Mouse (Mus musculus) ES-E14 (cell line): ENCODE results near the gene Slc28a3. TPM values are rescaled to one million over a fixed set of nuclear protein-coding genes. Genes with fewer than 3 reads are reported as not detected.

Experiments
- DNase-seq: peaks from one replicate; pipeline ENCODE4 v3.0.0-alpha.2; 2013; ENCODE audit warnings: low read depth, low spot score
- H3K27ac ChIP-seq: 2 replicates; pipeline ENCODE4 v1.5.1; 2012; ENCODE audit warnings: low read depth, mild to moderate bottlenecking, low read length, moderate library complexity, mixed read lengths; ENCODE audit not compliant: poor library complexity, insufficient read depth, severe bottlenecking
- H3K36me3 ChIP-seq: 2 replicates; pipeline ENCODE4 v1.6.1; 2012; ENCODE audit warnings: mild to moderate bottlenecking, low read length, moderate library complexity, mixed read lengths; ENCODE audit not compliant: control insufficient read depth, poor library complexity, insufficient read depth, severe bottlenecking
- H3K4me1 ChIP-seq, 2 experiments: fragments of 150-350 bp in 1 of 2; sonication (generic) in 1 of 2; 2 replicates each; pipeline ENCODE4 v1.6.1; 2012; ENCODE audit warnings: low read length in 2 of 2, mild to moderate bottlenecking in 1 of 2, mixed read lengths in 1 of 2; ENCODE audit not compliant: control insufficient read depth in 2 of 2, insufficient read depth in 2 of 2, poor library complexity in 1 of 2
- H3K4me3 ChIP-seq, 2 experiments: fragments of 150-350 bp in 1 of 2; sonication (generic) in 1 of 2; 2 replicates each; pipeline ENCODE4 v1.5.1; 2012; ENCODE audit warnings: low read length in 2 of 2, low read depth in 1 of 2, mild to moderate bottlenecking in 1 of 2, mixed read lengths in 1 of 2; ENCODE audit not compliant: insufficient read depth in 1 of 2, poor library complexity in 1 of 2, severe bottlenecking in 1 of 2
- H3K9ac ChIP-seq: 2 replicates; pipeline ENCODE4 v1.6.1; 2012; ENCODE audit warnings: low read depth, mild to moderate bottlenecking, low read length, mixed read lengths; ENCODE audit not compliant: poor library complexity, insufficient read depth, severe bottlenecking
- H3K9me3 ChIP-seq: fragments of 150-350 bp; sonication (generic); 2 replicates; pipeline ENCODE4 v1.6.1; 2012; ENCODE audit warnings: low read depth, mild to moderate bottlenecking, low read length; ENCODE audit not compliant: control insufficient read depth, insufficient read depth
- CHD2 ChIP-seq: IDR thresholded peaks from 2 replicates; pipeline ENCODE4 v1.6.1; 2014; ENCODE audit warnings: mild to moderate bottlenecking, low read depth, low read length, inconsistent platforms
- HCFC1 ChIP-seq: IDR thresholded peaks from 2 replicates; pipeline ENCODE4 v1.6.1; 2012; ENCODE audit warnings: low read length, inconsistent platforms, borderline replicate concordance; ENCODE audit not compliant: insufficient read depth
- MAFK ChIP-seq: IDR thresholded peaks from 2 replicates; pipeline ENCODE4 v1.6.1; 2014; ENCODE audit warnings: mild to moderate bottlenecking, low read depth, low read length, inconsistent platforms; ENCODE audit not compliant: insufficient read depth
- ZC3H11A ChIP-seq: IDR thresholded peaks from 2 replicates; pipeline ENCODE4 v1.6.1; 2012; ENCODE audit warnings: low read depth, mild to moderate bottlenecking, inconsistent platforms, low read length, borderline replicate concordance
- ZNF384 ChIP-seq: IDR thresholded peaks from 2 replicates; pipeline ENCODE4 v1.6.1; 2012; ENCODE audit warnings: low read depth, low read length, inconsistent platforms
- in situ Hi-C, 2 experiments: fragments of 600-800 bp; cut with MboI; formaldehyde crosslinking; loops; one replicate each; pipeline ENCODE4 v1.15.1; 2025; ENCODE audit warnings: low sequenced_read_pairs in 2 of 2, inconsistent platforms in 1 of 2; ENCODE audit not compliant: unreplicated experiment in 2 of 2
- total RNA-seq: library from RNA; depleted of rRNA; stranded (reverse); fragments of 300-350 nt; gene quantifications from 2 replicates; pipeline ENCODE4 v1.2.3, GENCODE M21; 2012

Gene Slc28a3
- total RNA-seq, 1 experiment, result 0.27 TPM

GRCm38 (mm10) chr13:58542167-58542566 lies 68.5 kb downstream of the Slc28a3 start:
- H3K27ac ChIP-seq, result no peak overlapping the region
- H3K9ac ChIP-seq, result no peak overlapping the region
- H3K4me3 ChIP-seq, result no peak overlapping the region
- TF ChIP-seq HCFC1, result no peak
- TF ChIP-seq CHD2, result no peak
- DNase-seq, result no peak
- H3K36me3 ChIP-seq, result no peaks in the 10 kb centered on the region
- in situ Hi-C loops, result loop anchor here (10.0 to 25.0 kb wide), 2 partner anchors 255 to 257 kb away; partner anchors contain the start of gene Gkap1 (in 1 of the 2)
- peaks cover 0 to 6% of the 10 kb centered on the region in 2 experiments; a peak in 2 of 4 replicates for H3K4me1 ChIP-seq
- no peaks in the 10 kb centered on the region for H3K9me3 ChIP-seq

- no peak for TF ChIP-seq HCFC1
- no peak for TF ChIP-seq MAFK
- TF ChIP-seq ZNF384, result no peak
- TF ChIP-seq ZC3H11A, result no peak
- no peak for TF ChIP-seq CHD2
Measured at GRCm38 (mm10) chr13:58541620-58542019, 69.1 kb downstream of the Slc28a3 start.

GRCm38 (mm10) chr13:58538966-58539365 lies 71.7 kb downstream of the Slc28a3 start:
- H3K36me3 ChIP-seq, result no peaks in the 10 kb centered on the region
- H3K4me3 ChIP-seq, result no peak overlapping the region
- in situ Hi-C loops, result loop anchor here in 1 of 2 experiments (25.0 kb wide), 1 partner anchor 252 kb away; the partner anchor contains the start of gene Gkap1
- TF ChIP-seq ZC3H11A, result no peak
- no peak for TF ChIP-seq MAFK
- TF ChIP-seq HCFC1, result no peak
- TF ChIP-seq CHD2, result no peak
- no peak overlapping the region for H3K27ac ChIP-seq
- no peaks in the 10 kb centered on the region for H3K9me3 ChIP-seq
- H3K9ac ChIP-seq, result no peak overlapping the region
- peaks cover 6 to 13% of the 10 kb centered on the region in 2 experiments; a peak in 3 of 4 replicates for H3K4me1 ChIP-seq
- DNase-seq, result no peak

More at GRCm38 (mm10) chr13:58541620-58542019, 69.1 kb downstream of the Slc28a3 start:
- Histone ChIP-seq H3K36me3 (no peaks in the 10 kb centered on the region), H3K4me3 (no peak overlapping the region), H3K27ac (no peak overlapping the region), H3K9me3 (no peaks in the 10 kb centered on the region), H3K4me1 (peaks cover 0 to 8% of the 10 kb centered on the region in 2 experiments; a peak in 2 of 4 replicates), H3K9ac (no peak overlapping the region)
- DNase-seq, result no peak
- in situ Hi-C loops, result loop anchor here (10.0 to 25.0 kb wide), 2 partner anchors 254 to 257 kb away; partner anchors contain the start of gene Gkap1 (in 1 of the 2)

- TF ChIP-seq ZC3H11A (no peak), CHD2 (no peak), MAFK (no peak), HCFC1 (no peak), ZNF384 (no peak)
- no peaks in the 10 kb centered on the region for H3K36me3 ChIP-seq
- H3K4me3 ChIP-seq, result no peak overlapping the region
- H3K4me1 ChIP-seq, result peaks cover 6 to 12% of the 10 kb centered on the region in 2 experiments; a peak in 3 of 4 replicates
- in situ Hi-C loops, result loop anchor here in 1 of 2 experiments (25.0 kb wide), 1 partner anchor 251 kb away; the partner anchor contains the start of gene Gkap1
- H3K9ac ChIP-seq, result no peak overlapping the region
- no peaks in the 10 kb centered on the region for H3K9me3 ChIP-seq
- no peak overlapping the region for H3K27ac ChIP-seq
- no peak for DNase-seq
Measured at GRCm38 (mm10) chr13:58538366-58538765, 72.3 kb downstream of the Slc28a3 start.

GRCm38 (mm10) chr13:58537916-58538233 lies 72.8 kb downstream of the Slc28a3 start:
- in situ Hi-C loops, result loop anchor here in 1 of 2 experiments (25.0 kb wide), 1 partner anchor 251 kb away; the partner anchor contains the start of gene Gkap1
- TF ChIP-seq CHD2 (no peak), ZC3H11A (no peak), ZNF384 (no peak), MAFK (no peak), HCFC1 (no peak)
- DNase-seq, result no peak

More at GRCm38 (mm10) chr13:58537916-58538233, 72.8 kb downstream of the Slc28a3 start:
- peaks cover 6 to 11% of the 10 kb centered on the region in 2 experiments; a peak in 3 of 4 replicates for H3K4me1 ChIP-seq
- no peak overlapping the region for H3K9ac ChIP-seq
- H3K27ac ChIP-seq, result no peak overlapping the region
- no peaks in the 10 kb centered on the region for H3K9me3 ChIP-seq
- no peaks in the 10 kb centered on the region for H3K36me3 ChIP-seq
- H3K4me3 ChIP-seq, result no peak overlapping the region
